Mouse (Mus musculus) ES-E14 (cell line): ENCODE results near the gene Pex10.
"Not testable (repeated sequence)": the region's sequence is repeated elsewhere in the genome, so short reads cannot be mapped to it uniquely, and the experiment has no call there.

Source experiments
- CHD2 ChIP-seq: IDR thresholded peaks from 2 replicates; pipeline ENCODE4 v1.6.1; 2014; ENCODE audit warnings: mild to moderate bottlenecking, low read depth, low read length, inconsistent platforms
- MAFK ChIP-seq: IDR thresholded peaks from 2 replicates; pipeline ENCODE4 v1.6.1; 2014; ENCODE audit warnings: mild to moderate bottlenecking, low read depth, low read length, inconsistent platforms; ENCODE audit not compliant: insufficient read depth

DNA sequence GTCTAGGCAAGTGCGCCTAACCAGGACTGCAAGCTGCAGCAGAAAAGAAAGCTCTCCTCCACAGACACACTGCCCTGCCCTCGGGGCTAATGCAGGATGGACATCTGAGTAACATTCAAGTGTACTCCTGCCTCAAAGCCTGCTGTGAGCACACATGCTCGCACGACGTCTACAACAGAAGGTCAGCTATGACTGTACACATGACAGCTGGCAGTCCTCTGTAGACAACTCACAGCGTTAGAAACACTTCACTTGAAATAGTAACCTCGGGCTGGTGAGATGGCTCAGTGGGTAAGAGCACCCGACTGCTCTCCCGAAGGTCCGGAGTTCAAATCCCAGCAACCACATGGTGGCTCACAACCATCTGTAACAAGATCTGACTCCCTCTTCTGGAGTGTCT lies 12.0 kb downstream of the Pex10 start:
- TF ChIP-seq MAFK, CHD2: not testable (repeated sequence)
